Mouse (Mus musculus): ENCODE results near the gene Zbtb2. TPM values are rescaled to one million over a fixed set of nuclear protein-coding genes. Genes with fewer than 3 reads are reported as not detected.
A peak's percentile ranks its signal among the peaks of the same experiment; 100 is the strongest.

Gene Zbtb2
- polyA plus RNA-seq, 1 experiment from 2014 or later = 14.8 TPM

GRCm38 (mm10) chr10:4374734-4375133 is 13.2 kb downstream of the Zbtb2 start:
- no peaks in the 10 kb centered on the region for H3K9me3 ChIP-seq (replicated peaks; ENCODE audit: control insufficient read depth, low read length, poor library complexity, severe bottlenecking)
- H3K9ac ChIP-seq (ENCODE audit: low read depth, low read length) = no peak overlapping the region
- H3K4me1 ChIP-seq (ENCODE audit: control insufficient read depth, insufficient read depth, low read length) = no peaks in the 10 kb centered on the region
- 0 out of 2 replicates have a peak, but pooled peaks cover 4% of the 10 kb centered on the region for H3K36me3 ChIP-seq (ENCODE audit: control insufficient read depth, insufficient read depth, low read length)
- H3K4me3 ChIP-seq (ENCODE audit: low read depth, low read length) = no peak overlapping the region
- 95% methylated on average over 4 of the region's 4 CpGs for WGBS
- H3K27ac ChIP-seq (ENCODE audit: low read length) = no peak overlapping the region
- ATAC-seq = no peak
- no peak overlapping the region for H3K4me2 ChIP-seq (ENCODE audit: low read length)
- no peaks in the 10 kb centered on the region for H3K27me3 ChIP-seq (ENCODE audit: control insufficient read depth, insufficient read depth, low read depth, low read length)

GRCm38 (mm10) chr10:4374239-4374638 is 13.7 kb downstream of the Zbtb2 start:
- Histone ChIP-seq H3K4me2 (ENCODE audit: low read length) (no peak overlapping the region), H3K4me1 (ENCODE audit: control insufficient read depth, insufficient read depth, low read length) (no peaks in the 10 kb centered on the region), H3K36me3 (ENCODE audit: control insufficient read depth, insufficient read depth, low read length) (peaks cover 5% of the 10 kb centered on the region; the same call in 1 of the 2 replicates), H3K9ac (ENCODE audit: low read depth, low read length) (no peak overlapping the region), H3K9me3 (replicated peaks; ENCODE audit: control insufficient read depth, low read length, poor library complexity, severe bottlenecking) (no peaks in the 10 kb centered on the region), H3K27ac (ENCODE audit: low read length) (no peak overlapping the region), H3K4me3 (ENCODE audit: low read depth, low read length) (no peak overlapping the region), H3K27me3 (ENCODE audit: control insufficient read depth, insufficient read depth, low read depth, low read length) (no peaks in the 10 kb centered on the region)
- no peak for ATAC-seq
- WGBS = 94% methylated on average over 7 of the region's 7 CpGs

- H3K36me3 ChIP-seq (ENCODE audit: control insufficient read depth, insufficient read depth, low read length) = peaks cover 11% of the 10 kb centered on the region
- 83% methylated on average over 4 of the region's 4 CpGs for WGBS
- no peak overlapping the region for H3K27ac ChIP-seq (ENCODE audit: low read length)
- no peaks in the 10 kb centered on the region for H3K4me1 ChIP-seq (ENCODE audit: control insufficient read depth, insufficient read depth, low read length)
- no peak for ATAC-seq
- no peaks in the 10 kb centered on the region for H3K9me3 ChIP-seq (replicated peaks; ENCODE audit: control insufficient read depth, low read length, poor library complexity, severe bottlenecking)
- no peaks in the 10 kb centered on the region for H3K27me3 ChIP-seq (ENCODE audit: control insufficient read depth, insufficient read depth, low read depth, low read length)
- no peak overlapping the region for H3K9ac ChIP-seq (ENCODE audit: low read depth, low read length)
- H3K4me3 ChIP-seq (ENCODE audit: low read depth, low read length) = no peak overlapping the region
- no peak overlapping the region for H3K4me2 ChIP-seq (ENCODE audit: low read length)
These were observed 14.3 kb downstream of the Zbtb2 start for GRCm38 (mm10) chr10:4373558-4373957.

GRCm38 (mm10) chr10:4372011-4372410 is 15.9 kb downstream of the Zbtb2 start:
- peak; percentile 81 for ATAC-seq
- Histone ChIP-seq H3K4me1 (ENCODE audit: control insufficient read depth, insufficient read depth, low read length) (no peaks in the 10 kb centered on the region), H3K27ac (ENCODE audit: low read length) (no peak overlapping the region), H3K36me3 (ENCODE audit: control insufficient read depth, insufficient read depth, low read length) (peaks cover 12% of the 10 kb centered on the region), H3K9ac (ENCODE audit: low read depth, low read length) (no peak overlapping the region), H3K4me3 (ENCODE audit: low read depth, low read length) (no peak overlapping the region), H3K4me2 (ENCODE audit: low read length) (no peak overlapping the region), H3K9me3 (replicated peaks; ENCODE audit: control insufficient read depth, low read length, poor library complexity, severe bottlenecking) (no peaks in the 10 kb centered on the region), H3K27me3 (ENCODE audit: control insufficient read depth, insufficient read depth, low read depth, low read length) (no peaks in the 10 kb centered on the region)
- 45% methylated on average over 5 of the region's 5 CpGs for WGBS

GRCm38 (mm10) chr10:4370105-4370504 is 17.8 kb downstream of the Zbtb2 start:
- Histone ChIP-seq H3K9ac (ENCODE audit: low read depth, low read length) (no peak overlapping the region), H3K36me3 (ENCODE audit: control insufficient read depth, insufficient read depth, low read length) (peaks cover 12% of the 10 kb centered on the region), H3K4me1 (ENCODE audit: control insufficient read depth, insufficient read depth, low read length) (no peaks in the 10 kb centered on the region), H3K27me3 (ENCODE audit: control insufficient read depth, insufficient read depth, low read depth, low read length) (no peaks in the 10 kb centered on the region), H3K4me3 (ENCODE audit: low read depth, low read length) (no peak overlapping the region), H3K27ac (ENCODE audit: low read length) (no peak overlapping the region), H3K4me2 (ENCODE audit: low read length) (no peak overlapping the region), H3K9me3 (replicated peaks; ENCODE audit: control insufficient read depth, low read length, poor library complexity, severe bottlenecking) (no peaks in the 10 kb centered on the region)
- ATAC-seq = no peak
- 92% methylated on average over 11 of the region's 11 CpGs for WGBS

GRCm38 (mm10) chr10:4364618-4365017 is 23.3 kb downstream of the Zbtb2 start:
- Histone ChIP-seq H3K27me3 (ENCODE audit: control insufficient read depth, insufficient read depth, low read depth, low read length) (no peaks in the 10 kb centered on the region), H3K9ac (ENCODE audit: low read depth, low read length) (no peak overlapping the region), H3K4me3 (ENCODE audit: low read depth, low read length) (no peak overlapping the region), H3K9me3 (replicated peaks; ENCODE audit: control insufficient read depth, low read length, poor library complexity, severe bottlenecking) (no peaks in the 10 kb centered on the region), H3K36me3 (ENCODE audit: control insufficient read depth, insufficient read depth, low read length) (peaks cover 7% of the 10 kb centered on the region), H3K4me1 (ENCODE audit: control insufficient read depth, insufficient read depth, low read length) (no peaks in the 10 kb centered on the region), H3K4me2 (ENCODE audit: low read length) (no peak overlapping the region), H3K27ac (ENCODE audit: low read length) (no peak overlapping the region)
- no peak for ATAC-seq
- 93% methylated on average over 3 of the region's 3 CpGs for WGBS

GRCm38 (mm10) chr10:4357435-4357834 is 30.5 kb downstream of the Zbtb2 start:
- H3K9ac ChIP-seq (ENCODE audit: low read depth, low read length) = no peak overlapping the region
- WGBS = 75% methylated on average over 10 of the region's 10 CpGs

GRCm38 (mm10) chr10:4356640-4357039 is 31.3 kb downstream of the Zbtb2 start:
- H3K9ac ChIP-seq (ENCODE audit: low read depth, low read length) = no peak overlapping the region
- H3K27me3 ChIP-seq (ENCODE audit: control insufficient read depth, insufficient read depth, low read depth, low read length) = no peaks in the 10 kb centered on the region
- WGBS = 84% methylated on average over 5 of the region's 5 CpGs
- no peak overlapping the region for H3K27ac ChIP-seq (ENCODE audit: low read length)
- no peak for ATAC-seq
- H3K36me3 ChIP-seq (ENCODE audit: control insufficient read depth, insufficient read depth, low read length) = peaks cover 15% of the 10 kb centered on the region
- H3K4me3 ChIP-seq (ENCODE audit: low read depth, low read length) = no peak overlapping the region
- no peaks in the 10 kb centered on the region for H3K9me3 ChIP-seq (replicated peaks; ENCODE audit: control insufficient read depth, low read length, poor library complexity, severe bottlenecking)
- H3K4me1 ChIP-seq (ENCODE audit: control insufficient read depth, insufficient read depth, low read length) = no peaks in the 10 kb centered on the region
- H3K4me2 ChIP-seq (ENCODE audit: low read length) = no peak overlapping the region

More at GRCm38 (mm10) chr10:4357435-4357834, 30.5 kb downstream of the Zbtb2 start:
- H3K4me3 ChIP-seq (ENCODE audit: low read depth, low read length) = no peak overlapping the region
- peaks cover 15% of the 10 kb centered on the region for H3K36me3 ChIP-seq (ENCODE audit: control insufficient read depth, insufficient read depth, low read length)
- H3K27me3 ChIP-seq (ENCODE audit: control insufficient read depth, insufficient read depth, low read depth, low read length) = no peaks in the 10 kb centered on the region
- ATAC-seq = no peak
- H3K9me3 ChIP-seq (replicated peaks; ENCODE audit: control insufficient read depth, low read length, poor library complexity, severe bottlenecking) = no peaks in the 10 kb centered on the region
- no peak overlapping the region for H3K27ac ChIP-seq (ENCODE audit: low read length)
- H3K4me1 ChIP-seq (ENCODE audit: control insufficient read depth, insufficient read depth, low read length) = no peaks in the 10 kb centered on the region
- no peak overlapping the region for H3K4me2 ChIP-seq (ENCODE audit: low read length)

- Histone ChIP-seq H3K4me2 (ENCODE audit: low read length) (no peak overlapping the region), H3K36me3 (ENCODE audit: control insufficient read depth, insufficient read depth, low read length) (peaks cover 15% of the 10 kb centered on the region), H3K27me3 (ENCODE audit: control insufficient read depth, insufficient read depth, low read depth, low read length) (no peaks in the 10 kb centered on the region), H3K9me3 (replicated peaks; ENCODE audit: control insufficient read depth, low read length, poor library complexity, severe bottlenecking) (no peaks in the 10 kb centered on the region), H3K4me3 (ENCODE audit: low read depth, low read length) (no peak overlapping the region), H3K4me1 (ENCODE audit: control insufficient read depth, insufficient read depth, low read length) (no peaks in the 10 kb centered on the region), H3K27ac (ENCODE audit: low read length) (no peak overlapping the region), H3K9ac (ENCODE audit: low read depth, low read length) (no peak overlapping the region)
- 95% methylated on average over 19 of the region's 19 CpGs for WGBS
- ATAC-seq = no peak
These were observed 31.9 kb downstream of the Zbtb2 start for GRCm38 (mm10) chr10:4355882-4356451.
